9 mouse cellular contexts compared by ENCODE assay signal in genomic region chr11:57624490-57624893, GRCm38 (mm10). TPM values are rescaled to one million over a fixed set of nuclear protein-coding genes. Genes with fewer than 3 reads are reported as not detected.
DNase-seq lines count a peak whose midpoint lies in the region; ATAC-seq lines count a peak whose summit lies in the region.
"Had no signal": no experiment of that assay in that cellular context is flagged by ENCODE, and none has a peak within 500 bp of the region (broad histone marks: within the 10 kb centered on the region; RNA-seq: fewer than 3 reads in every experiment).

No protein-coding gene starts in this region.

- no peaks in the 10 kb centered on the region for H3K27me3 ChIP-seq in embryonic facial prominence, embryonic 12.5 days
- peaks cover 16% of the 10 kb centered on the region for H3K27me3 ChIP-seq in embryonic facial prominence, embryonic 10.5 days (replicated peaks; ENCODE audit: low read depth, poor library complexity, severe bottlenecking)
- H3K27me3 ChIP-seq in liver, embryonic 11.5 days (replicated peaks; ENCODE audit: control insufficient read depth, insufficient read depth, low read length): 0 out of 2 replicates have a peak, but pooled peaks cover 2% of the 10 kb centered on the region

- WGBS in embryonic facial prominence, embryonic 12.5 days: 44% methylated on average over 5 of the region's 5 CpGs
- WGBS in embryonic facial prominence, embryonic 10.5 days: 58% methylated on average over 5 of the region's 5 CpGs
- WGBS in liver, embryonic 11.5 days: 52% methylated on average over 5 of the region's 5 CpGs

- H3K4me2 ChIP-seq in embryonic facial prominence, embryonic 12.5 days (replicated peaks): no peak overlapping the region
- H3K4me2 ChIP-seq in liver, embryonic 11.5 days: peak overlapping the region; percentile 12; the same call in 1 of the 2 replicates

- no peak overlapping the region for H3K4me3 ChIP-seq in embryonic facial prominence, embryonic 12.5 days
- no peak overlapping the region for H3K4me3 ChIP-seq in embryonic facial prominence, embryonic 10.5 days
- no peak overlapping the region for H3K4me3 ChIP-seq in liver, embryonic 11.5 days (ENCODE audit: low read depth, low read length)
- H3K4me3 ChIP-seq: layer of hippocampus, adult 2 months had no signal

- H3K9me3 ChIP-seq in embryonic facial prominence, embryonic 12.5 days: no peaks in the 10 kb centered on the region
- no peaks in the 10 kb centered on the region for H3K9me3 ChIP-seq in embryonic facial prominence, embryonic 10.5 days
- no peaks in the 10 kb centered on the region for H3K9me3 ChIP-seq in liver, embryonic 11.5 days (ENCODE audit: control insufficient read depth, low read length)

- peak; percentile 19; the same call in 1 of the 2 replicates for ATAC-seq in embryonic facial prominence, embryonic 12.5 days (ENCODE audit: insufficient number of reproducible peaks, insufficient read depth, low FRiP score, low TSS enrichment)
- peak; percentile 93 for ATAC-seq in liver, embryonic 11.5 days (replicated peaks; ENCODE audit: low FRiP score)
- no peak for ATAC-seq in activated CD4-positive, CD25-positive, alpha-beta regulatory T cell, adult 4 months

- no peaks in the 10 kb centered on the region for H3K36me3 ChIP-seq in embryonic facial prominence, embryonic 12.5 days
- no peaks in the 10 kb centered on the region for H3K36me3 ChIP-seq in embryonic facial prominence, embryonic 10.5 days (replicated peaks)
- H3K36me3 ChIP-seq in liver, embryonic 11.5 days (ENCODE audit: control insufficient read depth, insufficient read depth, low read length): no peaks in the 10 kb centered on the region

- H3K27ac ChIP-seq in embryonic facial prominence, embryonic 12.5 days: no peak overlapping the region
- no peak overlapping the region; the same call in 1 of the 2 replicates for H3K27ac ChIP-seq in embryonic facial prominence, embryonic 10.5 days (replicated peaks)
- H3K27ac ChIP-seq in liver, embryonic 11.5 days (ENCODE audit: low read depth, low read length): no peak overlapping the region
- H3K27ac ChIP-seq: layer of hippocampus, adult 2 months had no signal

- H3K9ac ChIP-seq in embryonic facial prominence, embryonic 12.5 days: no peak overlapping the region
- H3K9ac ChIP-seq in liver, embryonic 11.5 days (ENCODE audit: low read depth, low read length): no peak overlapping the region

- intact Hi-C loops in left cerebral cortex, postnatal 14 days (cut with DNase I): no loop called here

- DNase-seq in embryonic facial prominence, embryonic 10.5 days (ENCODE audit: low spot score): no peak
- peak; percentile 40 for DNase-seq in spleen, adult 12 weeks (ENCODE audit: low spot score)
- DNase-seq in spleen, adult 18-20 months: no peak
- no peak for DNase-seq in liver, embryonic 11.5 days (ENCODE audit: low spot score)
- DNase-seq in spleen, postnatal 14 days (ENCODE audit: low spot score in 2 of 2): peak; percentile 36 to 48
- no peak for DNase-seq in left cerebral cortex, postnatal 14 days (ENCODE audit: low spot score in 2 of 2)

- peaks cover 7% of the 10 kb centered on the region; the same call in 1 of the 2 replicates for H3K4me1 ChIP-seq in embryonic facial prominence, embryonic 12.5 days
- H3K4me1 ChIP-seq in embryonic facial prominence, embryonic 10.5 days: no peaks in the 10 kb centered on the region; the same call in 1 of the 2 replicates
- peaks cover 9% of the 10 kb centered on the region for H3K4me1 ChIP-seq in liver, embryonic 11.5 days (replicated peaks; ENCODE audit: control insufficient read depth, insufficient read depth, low read length)

RNA-seq across cellular contexts. Expression of gene Galnt10, which starts 20.8 kb away (rescaled TPM):
- polyA plus RNA-seq in embryonic facial prominence, embryonic 12.5 days (2016; fragmentation: Nextera tagmentation; extraction: Ambion mirVana): 34.3 and 36.2 TPM in 2 replicates
- polyA plus RNA-seq in embryonic facial prominence, embryonic 10.5 days (2016; fragmentation: Nextera tagmentation; extraction: Ambion mirVana): 18.8 and 20.1 TPM in 2 replicates
- 17.5 and 19.8 TPM in 2 replicates for polyA plus RNA-seq in liver, embryonic 11.5 days (2014; fragmentation: Nextera tagmentation; extraction: Ambion mirVana)
- polyA plus RNA-seq in activated CD4-positive, CD25-positive, alpha-beta regulatory T cell, adult 4 months (2017; shearing (Covaris generic)): 1 to 10 TPM; 4.1 to 7.6 TPM
- 1 to 10 TPM; 7.6 to 8.8 TPM for total RNA-seq in left cerebral cortex, postnatal 14 days (2021)

Comparison
In these comparisons a context has a peak if more than half of its experiments do, and no peak if none do; other contexts are left out.
1. DNase-seq: peak in spleen, adult 12 weeks (single experiment) and spleen, postnatal 14 days (2 of 2); none in embryonic facial prominence, embryonic 10.5 days (single experiment), spleen, adult 18-20 months (0 of 2), liver, embryonic 11.5 days (single experiment) and left cerebral cortex, postnatal 14 days (0 of 2).